Mouse (Mus musculus): ENCODE results near the gene Bcas3. TPM values are rescaled to one million over a fixed set of nuclear protein-coding genes. Genes with fewer than 3 reads are reported as not detected.
"Not testable (repeated sequence)": the region's sequence is repeated elsewhere in the genome, so short reads cannot be mapped to it uniquely, and the experiment has no call there.

The Bcas3 gene
- polyA plus RNA-seq, 1 experiment from 2014 or later = 27.7 TPM

GRCm38 (mm10) chr11:85713814-85714208 lies 360.8 kb downstream of the Bcas3 start:
- Histone ChIP-seq H3K36me3 (replicated peaks) (no peaks in the 10 kb centered on the region), H3K4me3 (peak overlapping the region; percentile 34; the same call in 1 of the 2 replicates), H3K4me1 (peaks cover 60% of the 10 kb centered on the region), H3K9me3 (no peaks in the 10 kb centered on the region), H3K27ac (replicated peaks) (peak overlapping the region; percentile 55; the same call in 1 of the 2 replicates), H3K27me3 (replicated peaks; ENCODE audit: low read depth, poor library complexity, severe bottlenecking) (peaks cover 86% of the 10 kb centered on the region)
- no peak for DNase-seq (ENCODE audit: low spot score)
- 8% methylated on average over 2 of the region's 2 CpGs for WGBS

GRCm38 (mm10) chr11:85714312-85714931 lies 361.5 kb downstream of the Bcas3 start:
- DNase-seq (ENCODE audit: low spot score) = peak; percentile 16
- Histone ChIP-seq H3K36me3 (replicated peaks) (no peaks in the 10 kb centered on the region), H3K27me3 (replicated peaks; ENCODE audit: low read depth, poor library complexity, severe bottlenecking) (peaks cover 88% of the 10 kb centered on the region), H3K9me3 (no peaks in the 10 kb centered on the region), H3K4me1 (peaks cover 63% of the 10 kb centered on the region), H3K27ac (replicated peaks) (peak overlapping the region; percentile 55), H3K4me3 (0 out of 2 replicates have a peak overlapping the region, but pooled peaks have one; percentile 0)
- WGBS = 7% methylated on average over 7 of the region's 7 CpGs

GRCm38 (mm10) chr11:85716730-85717129 lies 363.8 kb downstream of the Bcas3 start:
- not testable (repeated sequence) for H3K4me3 ChIP-seq; H3K27ac ChIP-seq (replicated peaks); H3K9me3 ChIP-seq; DNase-seq (ENCODE audit: low spot score); H3K36me3 ChIP-seq (replicated peaks)
- peaks cover 78% of the 10 kb centered on the region for H3K27me3 ChIP-seq (replicated peaks; ENCODE audit: low read depth, poor library complexity, severe bottlenecking)
- peaks cover 67% of the 10 kb centered on the region for H3K4me1 ChIP-seq
- 85% methylated on average over 2 of the region's 2 CpGs for WGBS

- Histone ChIP-seq H3K9me3 (no peaks in the 10 kb centered on the region), H3K4me1 (peaks cover 50% of the 10 kb centered on the region), H3K27me3 (replicated peaks; ENCODE audit: low read depth, poor library complexity, severe bottlenecking) (peaks cover 68% of the 10 kb centered on the region), H3K27ac (replicated peaks) (peak overlapping the region; percentile 48; the same call in 1 of the 2 replicates), H3K36me3 (replicated peaks) (no peaks in the 10 kb centered on the region), H3K4me3 (no peak overlapping the region)
- peak; percentile 9 for DNase-seq (ENCODE audit: low spot score)
- WGBS = 80% methylated on average over 10 of the region's 10 CpGs
These were observed 366.1 kb downstream of the Bcas3 start for GRCm38 (mm10) chr11:85719091-85719490.

- no peak overlapping the region for H3K4me3 ChIP-seq
- peak overlapping the region; percentile 62 for H3K27ac ChIP-seq (replicated peaks)
- H3K9me3 ChIP-seq = no peaks in the 10 kb centered on the region
- peaks cover 67% of the 10 kb centered on the region for H3K27me3 ChIP-seq (replicated peaks; ENCODE audit: low read depth, poor library complexity, severe bottlenecking)
- no peaks in the 10 kb centered on the region for H3K36me3 ChIP-seq (replicated peaks)
- WGBS = 31% methylated on average over 7 of the region's 7 CpGs
- peak; percentile 7 for DNase-seq (ENCODE audit: low spot score)
- H3K4me1 ChIP-seq = peaks cover 43% of the 10 kb centered on the region
These were observed 366.8 kb downstream of the Bcas3 start for GRCm38 (mm10) chr11:85719766-85720165.

GRCm38 (mm10) chr11:85720269-85720773 lies 367.4 kb downstream of the Bcas3 start:
- peaks cover 68% of the 10 kb centered on the region for H3K27me3 ChIP-seq (replicated peaks; ENCODE audit: low read depth, poor library complexity, severe bottlenecking)
- no peak overlapping the region for H3K4me3 ChIP-seq
- peak; percentile 59 for DNase-seq (ENCODE audit: low spot score)
- peaks cover 38% of the 10 kb centered on the region for H3K4me1 ChIP-seq
- H3K9me3 ChIP-seq = no peaks in the 10 kb centered on the region
- WGBS = 13% methylated on average over 6 of the region's 6 CpGs
- H3K36me3 ChIP-seq (replicated peaks) = no peaks in the 10 kb centered on the region
- peak overlapping the region; percentile 62 for H3K27ac ChIP-seq (replicated peaks)

- Histone ChIP-seq H3K36me3 (replicated peaks) (no peaks in the 10 kb centered on the region), H3K4me1 (peaks cover 30% of the 10 kb centered on the region), H3K27ac (replicated peaks) (no peak overlapping the region), H3K27me3 (replicated peaks; ENCODE audit: low read depth, poor library complexity, severe bottlenecking) (peaks cover 51% of the 10 kb centered on the region), H3K4me3 (no peak overlapping the region), H3K9me3 (no peaks in the 10 kb centered on the region)
- peak; percentile 5 for DNase-seq (ENCODE audit: low spot score)
- WGBS = 86% methylated on average over 4 of the region's 4 CpGs
These were observed 369.0 kb downstream of the Bcas3 start for GRCm38 (mm10) chr11:85721986-85722385.

- 85% methylated on average over 6 of the region's 6 CpGs for WGBS
- H3K27me3 ChIP-seq (replicated peaks; ENCODE audit: low read depth, poor library complexity, severe bottlenecking) = peaks cover 29% of the 10 kb centered on the region
These were observed 371.2 kb downstream of the Bcas3 start for GRCm38 (mm10) chr11:85724159-85724558.

GRCm38 (mm10) chr11:85729725-85730124 lies 376.8 kb downstream of the Bcas3 start:
- no peak overlapping the region for H3K27ac ChIP-seq (replicated peaks)
- H3K27me3 ChIP-seq (replicated peaks; ENCODE audit: low read depth, poor library complexity, severe bottlenecking) = peaks cover 42% of the 10 kb centered on the region
- 76% methylated on average over 2 of the region's 2 CpGs for WGBS
- no peak overlapping the region for H3K4me3 ChIP-seq
- H3K9me3 ChIP-seq = no peaks in the 10 kb centered on the region
- no peaks in the 10 kb centered on the region for H3K36me3 ChIP-seq (replicated peaks)
- DNase-seq (ENCODE audit: low spot score) = no peak
- peaks cover 23% of the 10 kb centered on the region for H3K4me1 ChIP-seq

More at GRCm38 (mm10) chr11:85724159-85724558, 371.2 kb downstream of the Bcas3 start:
- no peak overlapping the region for H3K27ac ChIP-seq (replicated peaks)
- no peaks in the 10 kb centered on the region for H3K9me3 ChIP-seq
- H3K4me3 ChIP-seq = no peak overlapping the region
- DNase-seq (ENCODE audit: low spot score) = peak; percentile 6
- no peaks in the 10 kb centered on the region for H3K36me3 ChIP-seq (replicated peaks)
- peaks cover 21% of the 10 kb centered on the region for H3K4me1 ChIP-seq

- H3K27me3 ChIP-seq (replicated peaks; ENCODE audit: low read depth, poor library complexity, severe bottlenecking) = peaks cover 62% of the 10 kb centered on the region
- H3K27ac ChIP-seq (replicated peaks) = no peak overlapping the region
- H3K4me3 ChIP-seq = no peak overlapping the region
- H3K4me1 ChIP-seq = peaks cover 50% of the 10 kb centered on the region
- H3K9me3 ChIP-seq = no peaks in the 10 kb centered on the region
- H3K36me3 ChIP-seq (replicated peaks) = no peaks in the 10 kb centered on the region
- no peak for DNase-seq (ENCODE audit: low spot score)
- 69% methylated on average over 4 of the region's 4 CpGs for WGBS
These were observed 379.6 kb downstream of the Bcas3 start for GRCm38 (mm10) chr11:85732462-85733012.

GRCm38 (mm10) chr11:85733577-85733976 lies 380.6 kb downstream of the Bcas3 start:
- Histone ChIP-seq H3K4me1 (peaks cover 60% of the 10 kb centered on the region), H3K36me3 (replicated peaks) (no peaks in the 10 kb centered on the region), H3K9me3 (no peaks in the 10 kb centered on the region), H3K27me3 (replicated peaks; ENCODE audit: low read depth, poor library complexity, severe bottlenecking) (peaks cover 65% of the 10 kb centered on the region), H3K27ac (replicated peaks) (0 out of 2 replicates have a peak overlapping the region, but pooled peaks have one; percentile 30), H3K4me3 (no peak overlapping the region)
- WGBS = 38% methylated on average over 3 of the region's 3 CpGs
- peak; percentile 17 for DNase-seq (ENCODE audit: low spot score)

- peaks cover 69% of the 10 kb centered on the region for H3K4me1 ChIP-seq
- H3K9me3 ChIP-seq = no peaks in the 10 kb centered on the region
- no peak for DNase-seq (ENCODE audit: low spot score)
- H3K27me3 ChIP-seq (replicated peaks; ENCODE audit: low read depth, poor library complexity, severe bottlenecking) = peaks cover 70% of the 10 kb centered on the region
- no peaks in the 10 kb centered on the region for H3K36me3 ChIP-seq (replicated peaks)
- WGBS = 52% methylated on average over 7 of the region's 7 CpGs
- no peak overlapping the region for H3K4me3 ChIP-seq
- peak overlapping the region; percentile 24; the same call in 1 of the 2 replicates for H3K27ac ChIP-seq (replicated peaks)
These were observed 381.6 kb downstream of the Bcas3 start for GRCm38 (mm10) chr11:85734317-85735211.
